Mouse (Mus musculus) gastrocnemius, adult 18-20 months (tissue): ENCODE results near the gene Rusc1. TPM values are rescaled to one million over a fixed set of nuclear protein-coding genes. Genes with fewer than 3 reads are reported as not detected.

ENCODE experiments used
- DNase-seq: peaks from one replicate; pipeline ENCODE4 v3.0.0; 2021; ENCODE audit warnings: low spot score
- long read RNA-seq, 2 experiments: library from polyadenylated mRNA; stranded (forward); transcript quantifications; one replicate each; pipeline ENCODE4 v2.0.0; 2021
- total RNA-seq, 2 experiments: library from RNA; stranded (reverse); gene quantifications; 2 replicates each; pipeline ENCODE4 v1.2.3; 2021

Gene Rusc1
- 10 to 100 TPM; 15.4 to 20.2 TPM for total RNA-seq
- long read RNA-seq, experiment 1, partial matches to known transcripts: 9 of 16 reads
- long read RNA-seq, experiment 1, other reads (novel, unspliced or antisense): 6 of 16 reads
- long read RNA-seq, experiment 2, partial matches to known transcripts: 15 of 22 reads
- long read RNA-seq, experiment 2, other reads (novel, unspliced or antisense): 6 of 22 reads

GRCm38 (mm10) chr3:89093175-89093574, at the start of gene Rusc1:
Gene Rusc1 (minus strand): TSS chr3:89093311.
- peak; percentile 84 for DNase-seq

- no peak for DNase-seq
Observed at GRCm38 (mm10) chr3:89136365-89136764, 43.3 kb upstream of the Rusc1 start.

GRCm38 (mm10) chr3:89135958-89136357, 42.8 kb upstream of the Rusc1 start, which contains the start of gene Pklr:
Gene Pklr (plus strand): TSS chr3:89136142.
- no peak for DNase-seq

GRCm38 (mm10) chr3:89133752-89134151, 40.6 kb upstream of the Rusc1 start:
- DNase-seq: no peak

GRCm38 (mm10) chr3:89133063-89133450, 39.9 kb upstream of the Rusc1 start:
- DNase-seq: no peak

- no peak for DNase-seq
Observed at GRCm38 (mm10) chr3:89132285-89133062, 39.4 kb upstream of the Rusc1 start.

GRCm38 (mm10) chr3:89131816-89132215, 38.7 kb upstream of the Rusc1 start:
- DNase-seq: no peak

GRCm38 (mm10) chr3:89129908-89130307, 36.8 kb upstream of the Rusc1 start:
- DNase-seq: no peak

- no peak for DNase-seq
Observed at GRCm38 (mm10) chr3:89125981-89126380, 32.9 kb upstream of the Rusc1 start.

- DNase-seq: no peak
Observed at GRCm38 (mm10) chr3:89124241-89124640, 31.1 kb upstream of the Rusc1 start.

- DNase-seq: peak; percentile 49
Observed at GRCm38 (mm10) chr3:89123313-89123712, 30.2 kb upstream of the Rusc1 start.

- no peak for DNase-seq
Observed at GRCm38 (mm10) chr3:89115522-89115921, 22.4 kb upstream of the Rusc1 start.

- DNase-seq: no peak
Observed at GRCm38 (mm10) chr3:89113058-89113457, 19.9 kb upstream of the Rusc1 start.

- no peak for DNase-seq
Observed at GRCm38 (mm10) chr3:89108146-89108545, 15.0 kb upstream of the Rusc1 start.

GRCm38 (mm10) chr3:89107545-89107944, 14.4 kb upstream of the Rusc1 start:
- DNase-seq: no peak

GRCm38 (mm10) chr3:89106881-89107280, 13.8 kb upstream of the Rusc1 start:
- DNase-seq: no peak

GRCm38 (mm10) chr3:89103291-89103595, 10.1 kb upstream of the Rusc1 start:
- no peak for DNase-seq

- no peak for DNase-seq
Observed at GRCm38 (mm10) chr3:89102495-89103290, 9.6 kb upstream of the Rusc1 start.

GRCm38 (mm10) chr3:89101812-89102494, 8.8 kb upstream of the Rusc1 start, which contains the start of gene Fdps:
Gene Fdps (minus strand): TSS chr3:89101959.
- peak; percentile 98 for DNase-seq

GRCm38 (mm10) chr3:89101459-89101811, 8.3 kb upstream of the Rusc1 start:
- DNase-seq: no peak

GRCm38 (mm10) chr3:89100811-89101210, 7.7 kb upstream of the Rusc1 start, which contains the start of gene Gm43738:
Gene Gm43738 (minus strand): TSS chr3:89101099.
- DNase-seq: no peak

- DNase-seq: no peak
Observed at GRCm38 (mm10) chr3:89094021-89094420, 910 bp upstream of the Rusc1 start.
